Mouse (Mus musculus) thymus, adult 2 months (tissue): ENCODE data around the gene St3gal4.

Experiments used
- CTCF ChIP-seq: fragments of 200-500 bp; IDR thresholded peaks from 2 replicates; pipeline ENCODE4 v1.5.1; 2012; ENCODE audit warnings: mild to moderate bottlenecking, control low read depth, low read length, moderate library complexity, borderline replicate concordance; ENCODE audit not compliant: control insufficient read depth, poor library complexity, insufficient read depth; ENCODE audit errors: extremely low read depth
- POLR2A ChIP-seq: fragments of 200-500 bp; IDR thresholded peaks from 2 replicates; pipeline ENCODE4 v1.6.1; 2012; ENCODE audit warnings: mild to moderate bottlenecking, low read length, control low read depth, moderate library complexity; ENCODE audit not compliant: control insufficient read depth, poor library complexity, insufficient read depth; ENCODE audit errors: extremely low read depth

DNA sequence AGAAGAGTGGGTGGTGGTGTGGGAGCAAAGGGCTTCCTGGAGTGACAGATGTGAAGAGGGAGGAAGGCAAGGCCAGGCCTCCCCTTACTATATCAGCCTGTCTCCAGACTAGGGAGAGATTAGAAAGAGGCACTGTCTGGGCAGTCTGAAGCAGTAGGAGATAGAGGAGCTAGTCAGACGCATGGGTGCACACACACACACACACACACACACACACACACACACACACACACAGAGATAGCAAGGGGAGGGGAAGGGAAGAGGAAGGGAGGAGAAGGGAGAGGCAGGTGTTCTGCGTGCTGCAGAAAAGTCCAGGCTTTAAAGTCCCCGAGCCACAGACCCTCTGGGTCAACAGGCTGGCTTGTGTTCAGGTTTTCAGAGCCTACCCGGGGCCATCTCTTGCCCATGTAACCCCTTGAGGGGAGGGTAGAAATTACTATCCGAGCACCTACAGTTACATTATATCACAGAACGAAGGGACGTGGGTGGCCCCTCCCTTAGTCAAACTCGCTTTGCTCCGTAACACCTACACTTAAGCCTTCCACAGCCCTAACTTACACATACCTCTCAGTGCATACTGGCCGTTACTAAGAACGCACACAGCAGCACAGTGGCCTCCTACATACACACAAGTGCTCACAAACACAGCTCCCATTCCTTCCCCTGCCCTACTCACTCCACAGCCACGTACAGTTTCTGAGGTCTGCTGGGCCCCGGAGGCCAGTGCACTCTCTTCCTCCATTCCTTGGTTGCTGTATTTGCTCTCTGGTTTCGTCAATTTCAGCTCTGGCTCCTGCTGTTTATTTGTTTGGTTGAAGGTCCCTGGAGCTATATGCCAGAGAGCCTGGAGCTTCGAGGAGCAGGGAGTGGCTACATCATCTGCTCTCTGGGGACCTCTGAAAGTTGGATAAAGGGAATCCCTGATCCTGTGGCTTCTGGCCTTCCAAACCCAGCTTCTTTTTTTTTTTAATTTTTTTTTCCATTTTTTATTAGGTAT, 12.9 kb downstream of the St3gal4 start:
- no peak for TF ChIP-seq POLR2A
- no peak for TF ChIP-seq CTCF
